Mouse (Mus musculus) ES-CJ7 (cell line): ENCODE measurements around the gene Gm35549.

Source experiments
- DNase-seq: peaks from one replicate; pipeline ENCODE4 v3.0.0; 2011; ENCODE audit warnings: low read depth, low spot score

The Gm35549 gene

GRCm38 (mm10) chr9:122826743-122827142, 17.1 kb downstream of the Gm35549 start:
- no peak for DNase-seq

- no peak for DNase-seq
Observed at GRCm38 (mm10) chr9:122823374-122824017, 20.3 kb downstream of the Gm35549 start.

DNA sequence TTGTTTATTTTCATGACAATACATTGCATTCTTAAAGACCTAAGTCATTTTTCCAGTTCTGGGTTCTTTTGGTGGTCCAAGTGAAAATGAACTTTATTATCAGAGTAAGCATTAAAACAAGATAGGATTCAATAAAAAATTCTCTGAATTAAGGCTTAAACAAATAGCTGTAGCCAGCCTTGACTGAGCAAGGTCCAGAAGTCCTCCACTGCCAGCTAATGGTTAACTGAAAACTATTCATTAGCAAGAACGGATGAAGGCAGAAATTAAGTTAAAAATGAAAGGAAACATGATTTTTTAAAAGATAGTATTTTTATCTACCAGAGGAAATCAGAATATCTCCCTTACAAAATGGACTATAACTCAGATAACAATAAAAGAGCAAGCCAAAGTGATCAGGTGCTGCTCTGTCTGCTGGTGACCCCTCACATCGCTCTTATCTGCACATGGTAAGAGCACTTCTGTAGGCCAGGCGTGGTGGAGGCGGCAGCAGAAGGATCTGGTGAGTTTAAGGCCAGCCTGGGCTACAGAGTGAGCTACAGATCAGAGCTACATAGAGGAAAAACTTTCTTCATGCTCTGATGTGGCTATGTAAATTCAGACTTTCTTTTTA, 28.5 kb downstream of the Gm35549 start:
- DNase-seq, result no peak

DNA sequence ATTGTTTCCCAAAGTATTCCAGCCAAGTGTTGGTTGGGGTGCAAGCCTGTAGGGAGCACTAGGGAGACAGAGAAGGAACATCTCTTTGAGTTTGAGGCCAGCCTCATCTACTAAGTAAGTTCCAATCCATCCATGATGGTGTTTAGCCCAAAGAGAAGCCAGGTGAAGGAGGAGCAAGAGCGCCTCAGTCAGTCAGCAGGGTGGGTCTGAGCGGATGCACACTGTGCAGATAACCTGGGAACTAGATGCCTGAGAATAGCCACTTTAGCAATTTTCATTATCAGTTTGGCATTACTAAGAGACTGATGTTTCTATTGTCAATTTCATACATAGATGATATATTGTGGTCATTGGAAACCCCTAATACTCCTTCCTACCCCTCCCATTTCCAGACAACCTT, 29.1 kb downstream of the Gm35549 start:
- no peak for DNase-seq

GRCm38 (mm10) chr9:122812386-122812785, 31.4 kb downstream of the Gm35549 start:
- DNase-seq, result no peak

GRCm38 (mm10) chr9:122810212-122810611, 33.6 kb downstream of the Gm35549 start:
- DNase-seq, result no peak

GRCm38 (mm10) chr9:122807186-122807585, 36.6 kb downstream of the Gm35549 start:
- DNase-seq, result no peak

GRCm38 (mm10) chr9:122805845-122806341, 37.9 kb downstream of the Gm35549 start:
- no peak for DNase-seq

DNA sequence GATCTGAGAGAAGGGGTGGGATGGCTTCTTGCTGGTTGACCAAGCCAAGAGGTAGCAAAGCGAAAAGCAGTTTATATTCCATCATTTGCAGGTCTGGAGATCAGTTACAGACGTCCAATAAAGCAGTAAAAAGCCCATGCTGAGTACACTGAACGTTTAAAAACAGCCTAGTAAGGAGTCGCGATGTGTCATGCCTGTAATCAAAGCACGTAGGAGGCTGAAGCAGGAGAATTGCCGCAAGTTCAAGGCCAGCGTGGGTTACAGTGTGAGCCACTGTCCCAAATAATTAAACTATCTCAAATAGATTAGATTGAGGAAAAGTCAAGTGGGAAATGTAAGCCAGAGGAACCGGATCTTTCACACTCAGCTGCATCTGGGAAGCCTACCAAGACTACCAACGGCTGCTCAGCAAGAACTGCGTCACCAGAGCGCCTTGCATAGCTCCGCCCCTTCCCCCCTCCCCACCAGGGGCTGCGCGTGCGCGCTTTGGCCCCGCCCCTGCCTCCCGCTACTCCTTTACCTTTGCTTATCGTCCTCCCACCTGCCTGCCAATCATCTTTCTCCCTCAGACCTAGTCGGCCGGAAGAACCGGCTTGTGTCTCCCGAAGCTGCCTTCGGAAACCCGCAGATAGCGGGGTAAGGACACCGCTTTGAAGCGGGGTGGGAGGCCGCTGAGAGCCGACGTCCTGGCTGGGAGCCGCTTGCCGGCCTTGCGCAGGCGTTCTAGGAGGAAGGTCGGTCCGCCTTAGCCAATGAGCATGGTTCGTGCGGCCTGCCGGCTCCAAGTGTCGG, 38.6 kb downstream of the Gm35549 start, which contains the start of gene Tcaim:
Gene Tcaim (plus strand): TSS at position 487 of the 792 bp plus-strand sequence.
- DNase-seq, result peak; percentile 93

DNA sequence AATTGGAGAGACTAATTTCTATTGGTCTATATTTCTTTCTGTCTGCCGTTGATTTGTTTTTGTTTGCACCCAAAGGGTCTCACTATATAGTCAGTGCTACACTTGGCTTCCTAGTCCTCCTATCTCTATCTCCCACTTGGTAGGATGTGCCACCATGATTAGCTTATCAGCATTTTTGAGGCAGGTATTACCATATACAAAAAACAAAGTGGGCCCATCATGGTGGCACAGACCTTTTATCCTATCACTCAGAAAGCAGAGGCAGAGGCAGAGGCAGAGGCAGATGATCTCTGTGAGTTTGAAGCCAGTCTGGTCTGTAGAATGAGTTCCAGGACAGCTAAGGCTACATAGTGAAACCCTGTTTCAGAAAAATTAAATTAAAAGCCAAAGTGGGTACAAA, 57.3 kb downstream of the Gm35549 start:
- no peak for DNase-seq

- DNase-seq, result no peak
Observed at GRCm38 (mm10) chr9:122785231-122785630, 58.6 kb downstream of the Gm35549 start.
